Mouse (Mus musculus): Measurements from ENCODE around the gene Usp47. TPM values are rescaled to one million over a fixed set of nuclear protein-coding genes. Genes with fewer than 3 reads are reported as not detected.

Gene Usp47
- polyA plus RNA-seq, 1 experiment = 28.7 TPM

DNA sequence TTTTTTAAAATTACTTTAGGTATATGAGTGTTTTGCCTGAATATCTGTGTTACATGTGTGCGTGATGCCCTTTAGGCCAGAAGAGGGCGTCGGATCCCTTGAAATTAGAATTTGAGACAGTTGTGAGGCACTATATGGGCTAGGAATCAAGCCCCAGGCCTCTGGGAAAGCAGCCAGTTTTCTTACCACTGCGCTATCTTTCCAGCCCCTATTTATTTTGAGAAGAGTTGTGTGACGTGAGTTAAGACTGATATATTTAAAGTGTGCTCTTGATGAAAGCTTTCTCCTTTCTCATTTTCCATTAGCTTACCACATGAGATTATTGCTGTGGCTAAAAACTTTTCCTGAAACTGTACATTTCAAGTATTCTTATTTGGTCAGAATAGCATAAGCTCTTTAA, 51.6 kb downstream of the Usp47 start:
- Histone ChIP-seq H3ac (ENCODE audit: control insufficient read depth, insufficient read length) (no peak overlapping the region), H3K27me3 (ENCODE audit: control insufficient read depth, insufficient read depth, insufficient read length) (no peaks in the 10 kb centered on the region), H3K4me3 (no peak overlapping the region), H3K36me3 (ENCODE audit: control insufficient read depth, insufficient read depth) (peaks cover 57% of the 10 kb centered on the region), H3K79me2 (ENCODE audit: control insufficient read depth, insufficient read depth) (peaks cover 4% of the 10 kb centered on the region), H3K4me2 (ENCODE audit: low read depth) (no peak overlapping the region)
- no peak for TF ChIP-seq MYOG (IDR thresholded peaks at IDR 0.05; ENCODE audit: control insufficient read depth in 1 of 3, insufficient read depth in 1 of 3, insufficient read length in 2 of 3, low read depth in 2 of 3)
- no peak for TF ChIP-seq CEBPB (IDR thresholded peaks at IDR 0.05; ENCODE audit: insufficient read depth, poor library complexity, severe bottlenecking)
- TF ChIP-seq MYOD1 (IDR thresholded peaks at IDR 0.05; ENCODE audit: control insufficient read depth in 1 of 3, insufficient read length in 2 of 3, low read depth in 2 of 3) = no peak
- TF ChIP-seq REST (IDR thresholded peaks at IDR 0.05; ENCODE audit: insufficient read depth, insufficient read length) = no peak
- no peak for TF ChIP-seq POLR2A (IDR thresholded peaks at IDR 0.05; ENCODE audit: insufficient read length, low read depth)
- TF ChIP-seq POLR2AphosphoS2 (IDR thresholded peaks at IDR 0.05; ENCODE audit: insufficient read length, low read depth) = no peak
- TF ChIP-seq SRF (IDR thresholded peaks at IDR 0.05; ENCODE audit: control insufficient read depth, insufficient read length, low read depth) = no peak
- no peak for TF ChIP-seq TCF12 (IDR thresholded peaks at IDR 0.05; ENCODE audit: insufficient read depth, poor library complexity, severe bottlenecking)

GRCm38 (mm10) chr7:112082636-112083035, 59.3 kb downstream of the Usp47 start:
- H3K27me3 ChIP-seq (ENCODE audit: control insufficient read depth, insufficient read depth, insufficient read length) = no peaks in the 10 kb centered on the region
- H3K4me2 ChIP-seq (ENCODE audit: low read depth) = no peak overlapping the region
- TF ChIP-seq MYOG (IDR thresholded peaks at IDR 0.05; ENCODE audit: control insufficient read depth in 1 of 3, insufficient read depth in 1 of 3, insufficient read length in 2 of 3, low read depth in 2 of 3) (no peak), TCF12 (IDR thresholded peaks at IDR 0.05; ENCODE audit: insufficient read depth, poor library complexity, severe bottlenecking) (no peak), USF1 (IDR thresholded peaks at IDR 0.05; ENCODE audit: low read depth) (no peak), TCF3 (IDR thresholded peaks at IDR 0.05; ENCODE audit: insufficient read length, low read depth) (no peak), E2F4 (IDR thresholded peaks at IDR 0.05; ENCODE audit: insufficient read depth) (no peak), SRF (IDR thresholded peaks at IDR 0.05; ENCODE audit: control insufficient read depth, insufficient read length, low read depth) (no peak), POLR2AphosphoS2 (IDR thresholded peaks at IDR 0.05; ENCODE audit: insufficient read length, low read depth) (no peak), MAX (IDR thresholded peaks at IDR 0.05; ENCODE audit: low read depth) (no peak), MYOD1 (IDR thresholded peaks at IDR 0.05; ENCODE audit: control insufficient read depth in 1 of 3, insufficient read length in 2 of 3, low read depth in 2 of 3) (no peak), POLR2A (IDR thresholded peaks at IDR 0.05; ENCODE audit: insufficient read length, low read depth) (no peak), CEBPB (IDR thresholded peaks at IDR 0.05; ENCODE audit: insufficient read depth, poor library complexity, severe bottlenecking) (no peak), REST (IDR thresholded peaks at IDR 0.05; ENCODE audit: insufficient read depth, insufficient read length) (no peak)
- peaks cover 69% of the 10 kb centered on the region for H3K36me3 ChIP-seq (ENCODE audit: control insufficient read depth, insufficient read depth)
- H3ac ChIP-seq (ENCODE audit: control insufficient read depth, insufficient read length) = no peak overlapping the region
- no peaks in the 10 kb centered on the region for H3K79me2 ChIP-seq (ENCODE audit: control insufficient read depth, insufficient read depth)
- H3K4me3 ChIP-seq = no peak overlapping the region

DNA sequence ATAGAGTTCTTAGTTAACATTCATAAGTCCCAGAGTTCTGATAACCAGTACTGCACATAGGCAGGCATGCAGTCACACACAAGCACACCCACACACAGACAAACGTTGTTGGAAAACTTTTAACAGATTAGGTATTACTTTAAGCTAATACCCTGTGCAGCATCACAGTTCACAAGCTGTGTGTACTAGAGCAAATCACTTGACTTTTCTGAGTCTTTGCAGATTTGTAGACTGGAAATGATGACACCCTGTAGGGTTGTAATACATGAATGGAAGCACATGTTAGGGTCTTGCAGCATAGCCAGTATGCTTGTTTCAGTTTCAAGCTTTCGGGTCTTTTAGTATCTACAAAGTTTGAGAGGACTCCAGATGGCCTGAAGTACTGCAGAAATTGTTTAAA, 60.9 kb downstream of the Usp47 start:
- Histone ChIP-seq H3K27me3 (ENCODE audit: control insufficient read depth, insufficient read depth, insufficient read length) (no peaks in the 10 kb centered on the region), H3K4me2 (ENCODE audit: low read depth) (no peak overlapping the region), H3K36me3 (ENCODE audit: control insufficient read depth, insufficient read depth) (peaks cover 65% of the 10 kb centered on the region), H3K79me2 (ENCODE audit: control insufficient read depth, insufficient read depth) (no peaks in the 10 kb centered on the region), H3ac (ENCODE audit: control insufficient read depth, insufficient read length) (no peak overlapping the region), H3K4me3 (no peak overlapping the region)
- TF ChIP-seq POLR2AphosphoS2 (IDR thresholded peaks at IDR 0.05; ENCODE audit: insufficient read length, low read depth) (no peak), TCF12 (IDR thresholded peaks at IDR 0.05; ENCODE audit: insufficient read depth, poor library complexity, severe bottlenecking) (no peak), MAX (IDR thresholded peaks at IDR 0.05; ENCODE audit: low read depth) (no peak), MYOG (IDR thresholded peaks at IDR 0.05; ENCODE audit: control insufficient read depth in 1 of 3, insufficient read depth in 1 of 3, insufficient read length in 2 of 3, low read depth in 2 of 3) (no peak), MYOD1 (IDR thresholded peaks at IDR 0.05; ENCODE audit: control insufficient read depth in 1 of 3, insufficient read length in 2 of 3, low read depth in 2 of 3) (no peak), POLR2A (IDR thresholded peaks at IDR 0.05; ENCODE audit: insufficient read length, low read depth) (no peak), SRF (IDR thresholded peaks at IDR 0.05; ENCODE audit: control insufficient read depth, insufficient read length, low read depth) (no peak), REST (IDR thresholded peaks at IDR 0.05; ENCODE audit: insufficient read depth, insufficient read length) (no peak), USF1 (IDR thresholded peaks at IDR 0.05; ENCODE audit: low read depth) (no peak), CEBPB (IDR thresholded peaks at IDR 0.05; ENCODE audit: insufficient read depth, poor library complexity, severe bottlenecking) (no peak), E2F4 (IDR thresholded peaks at IDR 0.05; ENCODE audit: insufficient read depth) (no peak), TCF3 (IDR thresholded peaks at IDR 0.05; ENCODE audit: insufficient read length, low read depth) (no peak)

DNA sequence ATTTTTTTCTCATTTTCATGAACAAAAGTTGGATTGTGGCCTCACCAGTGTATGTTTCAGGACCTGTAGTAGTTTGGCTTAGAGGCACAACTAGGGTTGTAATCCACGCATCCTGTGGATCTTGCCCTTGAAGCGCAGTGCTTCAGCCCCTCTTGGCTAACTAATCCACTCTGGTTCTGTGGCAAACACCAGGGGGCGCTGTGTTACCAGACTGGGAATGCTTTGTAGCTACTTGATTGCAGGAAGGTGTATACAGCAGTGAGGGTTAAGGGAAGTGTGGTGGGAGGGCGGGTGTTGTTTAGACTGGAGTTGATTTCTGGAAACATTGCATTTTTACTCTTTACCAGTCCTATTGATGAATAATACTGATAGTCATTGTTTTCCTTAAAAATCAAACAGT, 61.8 kb downstream of the Usp47 start:
- Histone ChIP-seq H3K79me2 (ENCODE audit: control insufficient read depth, insufficient read depth) (no peaks in the 10 kb centered on the region), H3K36me3 (ENCODE audit: control insufficient read depth, insufficient read depth) (peaks cover 68% of the 10 kb centered on the region), H3K4me3 (no peak overlapping the region), H3K27me3 (ENCODE audit: control insufficient read depth, insufficient read depth, insufficient read length) (no peaks in the 10 kb centered on the region), H3K4me2 (ENCODE audit: low read depth) (no peak overlapping the region), H3ac (ENCODE audit: control insufficient read depth, insufficient read length) (no peak overlapping the region)
- TF ChIP-seq MYOG (IDR thresholded peaks at IDR 0.05; ENCODE audit: control insufficient read depth in 1 of 3, insufficient read depth in 1 of 3, insufficient read length in 2 of 3, low read depth in 2 of 3) (no peak), SRF (IDR thresholded peaks at IDR 0.05; ENCODE audit: control insufficient read depth, insufficient read length, low read depth) (no peak), POLR2A (IDR thresholded peaks at IDR 0.05; ENCODE audit: insufficient read length, low read depth) (no peak), MYOD1 (IDR thresholded peaks at IDR 0.05; ENCODE audit: control insufficient read depth in 1 of 3, insufficient read length in 2 of 3, low read depth in 2 of 3) (no peak), POLR2AphosphoS2 (IDR thresholded peaks at IDR 0.05; ENCODE audit: insufficient read length, low read depth) (no peak), REST (IDR thresholded peaks at IDR 0.05; ENCODE audit: insufficient read depth, insufficient read length) (no peak), E2F4 (IDR thresholded peaks at IDR 0.05; ENCODE audit: insufficient read depth) (no peak), TCF12 (IDR thresholded peaks at IDR 0.05; ENCODE audit: insufficient read depth, poor library complexity, severe bottlenecking) (no peak), MAX (IDR thresholded peaks at IDR 0.05; ENCODE audit: low read depth) (no peak), USF1 (IDR thresholded peaks at IDR 0.05; ENCODE audit: low read depth) (no peak), CEBPB (IDR thresholded peaks at IDR 0.05; ENCODE audit: insufficient read depth, poor library complexity, severe bottlenecking) (no peak), TCF3 (IDR thresholded peaks at IDR 0.05; ENCODE audit: insufficient read length, low read depth) (no peak)
